Mouse (Mus musculus): Measurements from ENCODE around the gene Gng7. TPM values are rescaled to one million over a fixed set of nuclear protein-coding genes. Genes with fewer than 3 reads are reported as not detected.

The Gng7 gene
- polyA plus RNA-seq, 1 experiment from 2014 or later: 1.5 TPM

Other genes starting within 250 kb of the Gng7 start
- 51.2 and 58.3 TPM in 2 replicates for gene Sf3a2, start 216.7 kb downstream of the Gng7 start, polyA plus RNA-seq (2016; fragmentation: Nextera tagmentation; extraction: Ambion mirVana)
- gene Plekhj1, start 216.3 kb downstream of the Gng7 start, polyA plus RNA-seq (2016; fragmentation: Nextera tagmentation; extraction: Ambion mirVana): 82.4 and 83.2 TPM in 2 replicates
- 0.14 and 0.23 TPM in 2 replicates for gene Amh, start 209.7 kb downstream of the Gng7 start, polyA plus RNA-seq (2016; fragmentation: Nextera tagmentation; extraction: Ambion mirVana)
- 6.1 and 6.7 TPM in 2 replicates for gene Jsrp1, start 201.4 kb downstream of the Gng7 start, polyA plus RNA-seq (2016; fragmentation: Nextera tagmentation; extraction: Ambion mirVana)
- 1,577 and 1,597 TPM in 2 replicates for gene Oaz1, start 188.3 kb downstream of the Gng7 start, polyA plus RNA-seq (2016; fragmentation: Nextera tagmentation; extraction: Ambion mirVana)
- gene Lingo3, start 170.9 kb downstream of the Gng7 start, polyA plus RNA-seq (2016; fragmentation: Nextera tagmentation; extraction: Ambion mirVana): 0.46 and 0.54 TPM in 2 replicates
- 177 and 182 TPM in 2 replicates for gene Lsm7, start 159.7 kb downstream of the Gng7 start, polyA plus RNA-seq (2016; fragmentation: Nextera tagmentation; extraction: Ambion mirVana)
- gene Sppl2b, start 159.7 kb downstream of the Gng7 start, polyA plus RNA-seq (2016; fragmentation: Nextera tagmentation; extraction: Ambion mirVana): 34.8 and 35.2 TPM in 2 replicates
- gene Tmprss9, start 143.1 kb downstream of the Gng7 start, polyA plus RNA-seq (2016; fragmentation: Nextera tagmentation; extraction: Ambion mirVana): not detected in 2 replicates
- gene Timm13, start 114.0 kb downstream of the Gng7 start, polyA plus RNA-seq (2016; fragmentation: Nextera tagmentation; extraction: Ambion mirVana): 285 and 293 TPM in 2 replicates
- 34.3 and 35.3 TPM in 2 replicates for gene Lmnb2, start 96.7 kb downstream of the Gng7 start, polyA plus RNA-seq (2016; fragmentation: Nextera tagmentation; extraction: Ambion mirVana)
- 27.8 and 29.9 TPM in 2 replicates for gene Gadd45b, start 84.9 kb downstream of the Gng7 start, polyA plus RNA-seq (2016; fragmentation: Nextera tagmentation; extraction: Ambion mirVana)
- not detected in 2 replicates for gene Diras1, start 10.7 kb upstream of the Gng7 start, polyA plus RNA-seq (2016; fragmentation: Nextera tagmentation; extraction: Ambion mirVana)
- gene Slc39a3, start 22.5 kb upstream of the Gng7 start, polyA plus RNA-seq (2016; fragmentation: Nextera tagmentation; extraction: Ambion mirVana): 7.5 and 8.7 TPM in 2 replicates
- 152 and 154 TPM in 2 replicates for gene Sgta, start 45.2 kb upstream of the Gng7 start, polyA plus RNA-seq (2016; fragmentation: Nextera tagmentation; extraction: Ambion mirVana)
- 35.5 and 36.6 TPM in 2 replicates for gene Thop1, start 55.1 kb upstream of the Gng7 start, polyA plus RNA-seq (2016; fragmentation: Nextera tagmentation; extraction: Ambion mirVana)
- 0.31 and 0.47 TPM in 2 replicates for gene Creb3l3, start 83.9 kb upstream of the Gng7 start, polyA plus RNA-seq (2016; fragmentation: Nextera tagmentation; extraction: Ambion mirVana)
- gene Map2k2, start 91.0 kb upstream of the Gng7 start, polyA plus RNA-seq (2016; fragmentation: Nextera tagmentation; extraction: Ambion mirVana): 161 and 165 TPM in 2 replicates
- 24.7 and 24.8 TPM in 2 replicates for gene Zbtb7a, start 120.3 kb upstream of the Gng7 start, polyA plus RNA-seq (2016; fragmentation: Nextera tagmentation; extraction: Ambion mirVana)
- 36.0 and 36.1 TPM in 2 replicates for gene Pias4, start 153.0 kb upstream of the Gng7 start, polyA plus RNA-seq (2016; fragmentation: Nextera tagmentation; extraction: Ambion mirVana)
- 408 and 433 TPM in 2 replicates for gene Eef2, start 161.7 kb upstream of the Gng7 start, polyA plus RNA-seq (2016; fragmentation: Nextera tagmentation; extraction: Ambion mirVana)
- 62.8 and 69.0 TPM in 2 replicates for gene Dapk3, start 168.1 kb upstream of the Gng7 start, polyA plus RNA-seq (2016; fragmentation: Nextera tagmentation; extraction: Ambion mirVana)
- gene 4930442H23Rik, start 168.9 kb upstream of the Gng7 start, polyA plus RNA-seq (2016; fragmentation: Nextera tagmentation; extraction: Ambion mirVana): 0.18 TPM in 1 of 2 replicates, not detected in the other
- 3.9 and 4.9 TPM in 2 replicates for gene Nmrk2, start 187.1 kb upstream of the Gng7 start, polyA plus RNA-seq (2016; fragmentation: Nextera tagmentation; extraction: Ambion mirVana)
- 0.46 and 0.72 TPM in 2 replicates for gene Atcay, start 215.9 kb upstream of the Gng7 start, polyA plus RNA-seq (2016; fragmentation: Nextera tagmentation; extraction: Ambion mirVana)
- gene Zfr2, start 218.2 kb upstream of the Gng7 start, polyA plus RNA-seq (2016; fragmentation: Nextera tagmentation; extraction: Ambion mirVana): 6.1 and 7.2 TPM in 2 replicates
- gene Matk, start 238.0 kb upstream of the Gng7 start, polyA plus RNA-seq (2016; fragmentation: Nextera tagmentation; extraction: Ambion mirVana): 2.0 and 2.2 TPM in 2 replicates

Measured in heart, embryonic 12.5 days (tissue).